9 mouse cellular contexts compared by ENCODE assay signal in genomic region chr15:77782449-77783014, GRCm38 (mm10). TPM values are rescaled to one million over a fixed set of nuclear protein-coding genes. Genes with fewer than 3 reads are reported as not detected.
DNase-seq lines count a peak whose midpoint lies in the region; ATAC-seq and TF ChIP-seq lines count a peak whose summit lies in the region.
"Had no signal": no experiment of that assay in that cellular context is flagged by ENCODE, and none has a peak within 500 bp of the region (broad histone marks: within the 10 kb centered on the region; RNA-seq: fewer than 3 reads in every experiment).

No protein-coding gene starts in this region.

- H3ac ChIP-seq in myocyte (ENCODE audit: control insufficient read depth, insufficient read length) = no peak overlapping the region

- no peaks in the 10 kb centered on the region for H3K4me1 ChIP-seq in intestine, postnatal 0 days (replicated peaks; ENCODE audit: control insufficient read depth, insufficient read depth, low read length)
- H3K4me1 ChIP-seq in intestine, embryonic 15.5 days (replicated peaks) = no peaks in the 10 kb centered on the region
- H3K4me1 ChIP-seq in ES-Bruce4 (ENCODE audit: control insufficient read depth, insufficient read depth, low read length) = no peaks in the 10 kb centered on the region
- H3K4me1 ChIP-seq in embryonic facial prominence, embryonic 10.5 days = no peaks in the 10 kb centered on the region
- H3K4me1 ChIP-seq in midbrain, embryonic 11.5 days (ENCODE audit: control insufficient read depth, insufficient read depth, low read length) = no peaks in the 10 kb centered on the region
- H3K4me1 ChIP-seq: neural tube, embryonic 12.5 days had no signal

- H3K4me2 ChIP-seq in intestine, postnatal 0 days (replicated peaks; ENCODE audit: low read depth) = no peak overlapping the region
- no peak overlapping the region for H3K4me2 ChIP-seq in intestine, embryonic 15.5 days (replicated peaks)
- no peak overlapping the region for H3K4me2 ChIP-seq in myocyte (ENCODE audit: low read depth)
- no peak overlapping the region for H3K4me2 ChIP-seq in midbrain, embryonic 11.5 days
- H3K4me2 ChIP-seq: neural tube, embryonic 12.5 days had no signal

- H3K27ac ChIP-seq in intestine, postnatal 0 days (ENCODE audit: low read depth, low read length) = no peak overlapping the region
- no peak overlapping the region for H3K27ac ChIP-seq in intestine, embryonic 15.5 days
- H3K27ac ChIP-seq in ES-Bruce4 (ENCODE audit: insufficient read depth, low read length) = no peak overlapping the region
- no peak overlapping the region; the same call in 1 of the 2 replicates for H3K27ac ChIP-seq in embryonic facial prominence, embryonic 10.5 days (replicated peaks)
- H3K27ac ChIP-seq in midbrain, embryonic 11.5 days (ENCODE audit: low read depth, low read length) = no peak overlapping the region
- H3K27ac ChIP-seq: neural tube, embryonic 12.5 days had no signal

- no peak overlapping the region for H3K4me3 ChIP-seq in intestine, postnatal 0 days (ENCODE audit: low read depth, low read length)
- H3K4me3 ChIP-seq in intestine, embryonic 15.5 days (replicated peaks) = no peak overlapping the region
- no peak overlapping the region for H3K4me3 ChIP-seq in ES-Bruce4 (ENCODE audit: low read depth, low read length)
- H3K4me3 ChIP-seq in embryonic facial prominence, embryonic 10.5 days = no peak overlapping the region
- no peak overlapping the region for H3K4me3 ChIP-seq in myocyte
- H3K4me3 ChIP-seq in midbrain, embryonic 11.5 days (ENCODE audit: low read depth, low read length) = no peak overlapping the region
- H3K4me3 ChIP-seq: neural tube, embryonic 12.5 days had no signal

- no peak for TF ChIP-seq EP300 in ES-Bruce4 (IDR thresholded peaks at IDR 0.05; ENCODE audit: insufficient read depth, low read depth, low read length)

- DNase-seq in embryonic facial prominence, embryonic 10.5 days (ENCODE audit: low spot score) = peak; percentile 25
- no peak for DNase-seq in midbrain, embryonic 11.5 days (ENCODE audit: low spot score, missing footprints)
- no peak for DNase-seq in gastrocnemius, postnatal 25 days
- no peak for DNase-seq in right cerebral cortex, postnatal 36 days (ENCODE audit: low spot score in 2 of 2)

- H3K9me3 ChIP-seq in intestine, postnatal 0 days (ENCODE audit: control insufficient read depth) = no peaks in the 10 kb centered on the region
- H3K9me3 ChIP-seq in intestine, embryonic 15.5 days = no peaks in the 10 kb centered on the region
- H3K9me3 ChIP-seq in ES-Bruce4 (replicated peaks; ENCODE audit: control insufficient read depth, insufficient read depth, low read length, poor library complexity, severe bottlenecking) = no peaks in the 10 kb centered on the region
- no peaks in the 10 kb centered on the region for H3K9me3 ChIP-seq in embryonic facial prominence, embryonic 10.5 days
- H3K9me3 ChIP-seq in midbrain, embryonic 11.5 days (ENCODE audit: control insufficient read depth, low read length) = no peaks in the 10 kb centered on the region
- H3K9me3 ChIP-seq: neural tube, embryonic 12.5 days had no signal

- H3K9ac ChIP-seq in intestine, postnatal 0 days (ENCODE audit: low read depth, low read length) = no peak overlapping the region
- no peak overlapping the region for H3K9ac ChIP-seq in intestine, embryonic 15.5 days
- no peak overlapping the region for H3K9ac ChIP-seq in ES-Bruce4 (ENCODE audit: low read depth, poor library complexity, severe bottlenecking)
- H3K9ac ChIP-seq in midbrain, embryonic 11.5 days (ENCODE audit: low read length) = no peak overlapping the region
- H3K9ac ChIP-seq: neural tube, embryonic 12.5 days had no signal

- TF ChIP-seq CTCF in intestine, postnatal 0 days (IDR thresholded peaks at IDR 0.05; ENCODE audit: low read depth) = peak; percentile 82
- peak; percentile 49 for TF ChIP-seq CTCF in ES-Bruce4 (IDR thresholded peaks at IDR 0.05; ENCODE audit: low read depth, low read length)

- 73% methylated on average over 11 of the region's 11 CpGs for WGBS in intestine, postnatal 0 days
- WGBS in intestine, embryonic 15.5 days = 77% methylated on average over 11 of the region's 11 CpGs
- WGBS in embryonic facial prominence, embryonic 10.5 days = 84% methylated on average over 11 of the region's 11 CpGs
- 86% methylated on average over 11 of the region's 11 CpGs for WGBS in midbrain, embryonic 11.5 days

- TF ChIP-seq POLR2A in ES-Bruce4 (IDR thresholded peaks at IDR 0.05; ENCODE audit: insufficient read depth, low read length) (no peak), myocyte (IDR thresholded peaks at IDR 0.05; ENCODE audit: insufficient read length, low read depth) (peak; percentile 53)

- peaks cover 99% of the 10 kb centered on the region for H3K36me3 ChIP-seq in intestine, postnatal 0 days (ENCODE audit: control insufficient read depth, insufficient read depth)
- peaks cover 82% of the 10 kb centered on the region for H3K36me3 ChIP-seq in intestine, embryonic 15.5 days
- peaks cover 66% of the 10 kb centered on the region for H3K36me3 ChIP-seq in ES-Bruce4 (ENCODE audit: control insufficient read depth, insufficient read depth, low read length, poor library complexity, severe bottlenecking)
- H3K36me3 ChIP-seq in embryonic facial prominence, embryonic 10.5 days (replicated peaks) = peaks cover 100% of the 10 kb centered on the region
- peaks cover 100% of the 10 kb centered on the region for H3K36me3 ChIP-seq in myocyte (ENCODE audit: control insufficient read depth, insufficient read depth)
- peaks cover 14% of the 10 kb centered on the region for H3K36me3 ChIP-seq in midbrain, embryonic 11.5 days (ENCODE audit: control insufficient read depth, insufficient read depth, low read length)

- H3K27me3 ChIP-seq in intestine, postnatal 0 days (replicated peaks; ENCODE audit: control insufficient read depth, insufficient read depth, low read length) = no peaks in the 10 kb centered on the region
- no peaks in the 10 kb centered on the region for H3K27me3 ChIP-seq in intestine, embryonic 15.5 days (replicated peaks)
- no peaks in the 10 kb centered on the region for H3K27me3 ChIP-seq in ES-Bruce4 (ENCODE audit: control insufficient read depth, insufficient read depth, low read length, poor library complexity, severe bottlenecking)
- no peaks in the 10 kb centered on the region for H3K27me3 ChIP-seq in embryonic facial prominence, embryonic 10.5 days (replicated peaks; ENCODE audit: low read depth, poor library complexity, severe bottlenecking)
- H3K27me3 ChIP-seq in myocyte (ENCODE audit: control insufficient read depth, insufficient read depth, insufficient read length) = no peaks in the 10 kb centered on the region
- no peaks in the 10 kb centered on the region for H3K27me3 ChIP-seq in midbrain, embryonic 11.5 days (ENCODE audit: control insufficient read depth, insufficient read depth, low read length)
- H3K27me3 ChIP-seq: neural tube, embryonic 12.5 days had no signal

- ATAC-seq in intestine, postnatal 0 days = no peak
- no peak for ATAC-seq in intestine, embryonic 15.5 days
- no peak for ATAC-seq in midbrain, embryonic 11.5 days (ENCODE audit: low FRiP score)

- H3K79me2 ChIP-seq in myocyte (ENCODE audit: control insufficient read depth, insufficient read depth) = peaks cover 63% of the 10 kb centered on the region

TF ChIP-seq in myocyte, 11 proteins besides CTCF, POLR2A, EP300 and RAD21:
- TF ChIP-seq MYOG (IDR thresholded peaks at IDR 0.05; ENCODE audit: control insufficient read depth in 1 of 3, insufficient read depth in 1 of 3, insufficient read length in 2 of 3, low read depth in 2 of 3) (peak in 1 of 3 experiments; percentile 3), POLR2AphosphoS2 (IDR thresholded peaks at IDR 0.05; ENCODE audit: insufficient read length, low read depth) (peak; percentile 67), MYOD1 (IDR thresholded peaks at IDR 0.05; ENCODE audit: control insufficient read depth in 1 of 3, insufficient read length in 2 of 3, low read depth in 2 of 3) (no peak)

RNA-seq across cellular contexts. Expression of gene Apol8, which starts 25.7 kb away (rescaled TPM):
- polyA plus RNA-seq in intestine, postnatal 0 days (2015; fragmentation: Nextera tagmentation; extraction: Ambion mirVana) = not detected in 2 replicates
- polyA plus RNA-seq in intestine, embryonic 15.5 days (2015; fragmentation: Nextera tagmentation; extraction: Ambion mirVana) = 0.18 and 0.35 TPM in 2 replicates
- 1.4 and 1.9 TPM in 2 replicates for polyA plus RNA-seq in ES-Bruce4 (2011; ENCODE audit: insufficient read depth, insufficient read length, low read depth, missing spikeins)
- 0.14 and 0.32 TPM in 2 replicates for polyA plus RNA-seq in embryonic facial prominence, embryonic 10.5 days (2016; fragmentation: Nextera tagmentation; extraction: Ambion mirVana)
- polyA plus RNA-seq in myocyte (2012; fragmentation: generic; extraction: Trizol) = 0.38 TPM
- 0.11 and 0.34 TPM in 2 replicates for polyA plus RNA-seq in midbrain, embryonic 11.5 days (2014; fragmentation: Nextera tagmentation; extraction: Ambion mirVana)
- total RNA-seq in gastrocnemius, postnatal 25 days (2021) = under 1 TPM in 1 of 2 experiments, not detected in 1; 0.21 TPM

RNA-seq across cellular contexts. Expression of gene Apol9b, which starts 53.7 kb away (rescaled TPM):
- polyA plus RNA-seq in intestine, postnatal 0 days (2015; fragmentation: Nextera tagmentation; extraction: Ambion mirVana) = 3.2 and 4.1 TPM in 2 replicates
- polyA plus RNA-seq in intestine, embryonic 15.5 days (2015; fragmentation: Nextera tagmentation; extraction: Ambion mirVana) = 0.35 TPM in 1 of 2 replicates, not detected in the other
- not detected in 2 replicates for polyA plus RNA-seq in ES-Bruce4 (2011; ENCODE audit: insufficient read depth, insufficient read length, low read depth, missing spikeins)
- not detected in 2 replicates for polyA plus RNA-seq in embryonic facial prominence, embryonic 10.5 days (2016; fragmentation: Nextera tagmentation; extraction: Ambion mirVana)
- polyA plus RNA-seq in myocyte (2012; fragmentation: generic; extraction: Trizol) = 63.1 TPM
- not detected in 2 replicates for polyA plus RNA-seq in midbrain, embryonic 11.5 days (2014; fragmentation: Nextera tagmentation; extraction: Ambion mirVana)
- total RNA-seq in gastrocnemius, postnatal 25 days (2021) = not detected
- polyA plus RNA-seq: neural tube, embryonic 12.5 days had no signal

RNA-seq across cellular contexts. Expression of gene Myh9, which starts 59.4 kb away (rescaled TPM):
- 25.7 and 27.7 TPM in 2 replicates for polyA plus RNA-seq in intestine, postnatal 0 days (2015; fragmentation: Nextera tagmentation; extraction: Ambion mirVana)
- polyA plus RNA-seq in intestine, embryonic 15.5 days (2015; fragmentation: Nextera tagmentation; extraction: Ambion mirVana) = 51.6 and 52.9 TPM in 2 replicates
- polyA plus RNA-seq in ES-Bruce4 (2011; ENCODE audit: insufficient read depth, insufficient read length, low read depth, missing spikeins) (584 and 601 TPM in 2 replicates), myocyte (2012; fragmentation: generic; extraction: Trizol) (466 TPM)
- polyA plus RNA-seq in embryonic facial prominence, embryonic 10.5 days (2016; fragmentation: Nextera tagmentation; extraction: Ambion mirVana) = 45.7 and 46.9 TPM in 2 replicates
- polyA plus RNA-seq in midbrain, embryonic 11.5 days (2014; fragmentation: Nextera tagmentation; extraction: Ambion mirVana) = 16.4 and 19.6 TPM in 2 replicates
- total RNA-seq in gastrocnemius, postnatal 25 days (2021) = 10 to 100 TPM; 51.0 to 72.0 TPM

Comparison
In these comparisons a context has a peak if more than half of its experiments do, and no peak if none do; other contexts are left out.
1. RNA of gene Apol9b, which starts 53.7 kb away (polyA plus RNA-seq): 63.1 TPM in myocyte (single experiment); 3.2 to 4.1 TPM in intestine, postnatal 0 days, 0.35 TPM in intestine, embryonic 15.5 days, not detected in ES-Bruce4, not detected in embryonic facial prominence, embryonic 10.5 days and not detected in midbrain, embryonic 11.5 days; every median in the first group is over 10 times any median in the second.